Mouse (Mus musculus) megakaryocyte, adult 5-6 weeks (primary cell): ENCODE data around the gene Gm45062. TPM values are rescaled to one million over a fixed set of nuclear protein-coding genes. Genes with fewer than 3 reads are reported as not detected.

Source experiments
- ATAC-seq: 2 replicates; pipeline ENCODE4 v1.8.0; 2016; ENCODE audit warnings: mild to moderate bottlenecking, inconsistent platforms; ENCODE audit not compliant: poor library complexity, severe bottlenecking
- total RNA-seq, 2 experiments: library from RNA; stranded (forward) in 1 of 2; stranded (reverse) in 1 of 2; fragments of 153-499, 151-499 nt in 1 of 2; fragments of 221-1000, 200-1000 nt in 1 of 2; gene quantifications; 2 replicates each; pipeline versions ENCODE4 v1.2.3 to v1.2.4; 2015 to 2017

Gm45062 gene
- total RNA-seq (2015): 3.2 and 5.0 TPM in 2 replicates
- 8.0 and 9.8 TPM in 2 replicates for total RNA-seq (2017)

DNA sequence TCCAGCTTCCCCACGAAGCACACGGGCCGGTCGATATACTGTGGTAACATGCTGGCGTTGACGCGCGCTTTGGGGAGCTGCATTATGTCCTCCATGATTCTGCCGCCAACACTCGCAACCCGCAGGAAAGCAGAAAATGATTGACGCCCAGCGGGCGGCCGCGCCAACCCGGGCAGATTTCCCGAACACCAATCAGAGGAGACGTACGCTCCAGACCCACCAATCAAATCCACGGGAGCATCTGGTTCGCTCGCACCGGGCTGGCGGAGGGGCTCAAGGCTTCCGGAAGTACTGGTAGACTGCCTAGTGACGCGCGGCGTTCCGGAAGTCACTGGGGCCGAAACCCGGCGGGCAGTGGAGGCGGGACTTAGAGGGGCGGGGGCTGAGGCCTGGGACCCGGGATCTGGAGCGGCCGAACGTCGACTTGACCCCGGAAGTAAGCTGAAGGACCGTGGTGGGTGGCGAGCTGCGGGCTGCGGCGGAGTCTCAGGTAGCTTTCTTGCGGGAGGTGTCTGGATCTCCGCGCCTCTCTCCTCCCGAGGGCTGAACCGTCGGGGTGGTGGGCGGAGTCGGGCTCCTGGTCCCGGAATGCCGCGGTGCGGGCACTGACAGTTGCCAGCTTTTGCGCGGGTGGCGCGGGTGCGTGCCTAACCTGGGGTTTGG, at the start of gene Gm45062, which contains the start of the genes Rpa3 and Umad1:
Gene Gm45062 (plus strand): TSS at position 447 of the 663 bp plus-strand sequence.
Gene Rpa3 (minus strand): TSS at position 170 of the 663 bp plus-strand sequence.
Gene Umad1 (plus strand): TSS at position 285 of the 663 bp plus-strand sequence.
- ATAC-seq: peak; percentile 95

DNA sequence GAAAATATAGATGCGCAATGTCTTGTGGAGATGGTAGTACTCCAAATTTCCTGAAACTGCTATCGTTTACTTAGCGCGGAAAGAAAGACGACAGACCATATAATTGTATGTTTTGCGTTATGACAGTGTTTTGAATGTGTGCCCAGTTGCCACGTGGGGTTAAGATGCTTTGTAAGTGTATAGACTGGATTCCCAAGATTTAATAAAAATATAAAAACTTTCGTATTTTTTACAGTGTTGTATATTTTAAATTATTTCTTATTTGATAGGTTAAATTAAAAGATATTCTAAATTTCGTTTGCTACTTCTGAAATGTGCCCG, 49.4 kb upstream of the Gm45062 start:
- no peak for ATAC-seq

DNA sequence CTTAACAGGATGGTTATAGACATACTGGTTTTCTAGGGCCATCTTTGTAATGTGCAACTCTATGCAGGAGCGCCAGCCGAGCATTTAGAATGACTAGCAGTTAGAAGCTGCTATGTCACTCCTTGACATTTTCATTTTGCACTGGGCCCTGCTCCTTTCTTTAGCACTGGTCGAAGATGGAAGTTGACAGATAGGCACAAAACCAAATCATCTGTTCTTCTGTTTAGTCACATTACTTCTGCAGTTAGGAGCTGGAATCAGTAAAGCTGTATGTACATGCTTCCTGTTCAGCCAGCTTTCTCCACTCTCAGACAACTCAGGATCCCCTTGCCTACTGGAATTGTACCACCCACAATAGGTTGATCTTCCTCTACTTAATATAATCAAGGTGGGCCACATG, 48.6 kb upstream of the Gm45062 start:
- no peak for ATAC-seq

GRCm38 (mm10) chr6:8227035-8227434, 32.2 kb upstream of the Gm45062 start:
- no peak for ATAC-seq

GRCm38 (mm10) chr6:8228596-8228995, 30.7 kb upstream of the Gm45062 start:
- no peak for ATAC-seq

GRCm38 (mm10) chr6:8258316-8258715, 934 bp upstream of the Gm45062 start:
- no peak for ATAC-seq

DNA sequence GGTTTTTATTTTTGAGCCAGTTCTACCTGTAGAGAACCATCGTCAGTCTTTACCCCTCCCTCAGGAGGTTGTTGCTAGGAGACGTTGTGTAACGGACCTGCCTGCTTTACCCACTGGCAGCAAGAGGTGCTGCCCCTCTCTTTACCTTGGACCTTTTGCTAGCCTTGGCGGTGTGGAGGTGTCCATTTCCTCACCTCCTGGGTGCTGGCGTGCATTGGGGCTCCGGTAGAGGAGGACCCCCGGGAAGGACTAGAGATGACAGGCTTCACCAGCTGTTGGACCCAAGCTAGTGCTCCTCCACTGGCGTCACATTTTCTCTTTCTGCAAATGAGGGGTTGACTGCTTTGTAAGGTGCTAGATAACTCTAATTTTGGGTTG, 406 bp downstream of the Gm45062 start:
- ATAC-seq: peak; percentile 33; the same call in 1 of the 2 replicates

DNA sequence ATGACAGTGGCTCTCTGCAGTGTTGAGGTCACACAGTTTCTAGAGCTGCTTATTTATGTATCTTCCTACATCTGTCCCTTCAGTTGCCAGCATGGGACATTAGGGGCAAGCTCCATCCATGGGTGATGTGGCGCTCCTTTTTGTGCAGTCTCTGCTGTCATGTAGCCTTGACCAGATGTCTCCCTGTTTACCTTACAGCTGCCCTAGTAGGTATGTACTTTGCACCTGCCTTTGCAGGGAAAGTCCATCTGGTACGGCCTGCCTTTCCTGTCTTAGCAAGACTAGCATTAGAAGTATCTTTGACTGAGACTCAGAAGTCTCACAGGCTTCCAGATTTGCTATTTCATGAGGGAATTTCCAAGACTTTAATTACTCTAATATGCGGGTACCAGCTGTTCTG, 11.8 kb downstream of the Gm45062 start:
- no peak for ATAC-seq

- ATAC-seq: peak; percentile 87
These were observed 15.3 kb downstream of the Gm45062 start for GRCm38 (mm10) chr6:8274387-8275054.

GRCm38 (mm10) chr6:8275098-8275497, 15.8 kb downstream of the Gm45062 start:
- ATAC-seq: peak; percentile 43; the same call in 1 of the 2 replicates

DNA sequence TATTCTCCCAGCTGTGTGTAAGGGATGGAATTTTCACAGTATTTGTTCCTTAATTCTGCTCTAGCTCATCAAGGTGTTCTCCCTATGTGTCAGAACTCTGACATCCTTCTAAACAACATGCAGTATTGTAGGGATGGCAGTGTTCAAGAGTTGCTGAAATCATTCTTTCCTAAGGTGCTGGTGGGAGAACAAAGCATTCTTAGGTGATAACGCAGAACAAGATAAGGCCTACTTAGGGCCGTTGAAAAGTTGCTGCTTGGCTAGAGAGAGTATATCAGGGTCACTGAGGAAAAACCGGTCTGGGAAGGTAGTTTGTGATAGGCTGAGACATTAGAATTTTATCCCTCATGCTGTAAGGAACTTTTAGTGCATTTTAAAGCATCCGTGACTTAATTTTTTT, 17.2 kb downstream of the Gm45062 start:
- ATAC-seq: no peak

DNA sequence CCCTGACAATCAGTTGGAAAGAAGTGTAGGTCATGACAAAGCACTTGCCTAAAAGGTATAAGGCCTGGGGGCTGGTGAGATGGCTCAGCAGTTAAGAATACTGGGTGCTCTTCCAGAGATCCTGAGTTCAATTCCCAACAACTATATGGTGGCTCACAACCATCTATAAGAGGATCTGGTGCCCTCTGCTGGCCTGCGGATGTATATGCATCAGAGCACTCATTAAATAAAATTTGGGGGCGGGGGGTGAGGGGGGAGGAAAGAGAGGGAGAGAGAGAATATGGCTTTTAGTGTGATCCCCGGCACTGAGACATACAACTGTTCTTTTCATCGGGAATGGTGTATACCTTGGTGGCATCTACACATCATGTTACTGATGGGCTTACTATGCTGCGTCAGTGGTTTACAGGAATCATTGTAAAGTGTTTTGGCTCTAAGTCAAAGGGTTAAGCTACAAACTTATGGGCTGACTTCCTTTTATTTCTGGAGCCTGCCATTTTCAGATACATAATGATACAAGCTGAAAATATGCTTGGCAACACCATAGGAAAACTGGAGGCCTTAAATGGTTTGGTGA, 19.3 kb downstream of the Gm45062 start:
- ATAC-seq: peak; percentile 70

DNA sequence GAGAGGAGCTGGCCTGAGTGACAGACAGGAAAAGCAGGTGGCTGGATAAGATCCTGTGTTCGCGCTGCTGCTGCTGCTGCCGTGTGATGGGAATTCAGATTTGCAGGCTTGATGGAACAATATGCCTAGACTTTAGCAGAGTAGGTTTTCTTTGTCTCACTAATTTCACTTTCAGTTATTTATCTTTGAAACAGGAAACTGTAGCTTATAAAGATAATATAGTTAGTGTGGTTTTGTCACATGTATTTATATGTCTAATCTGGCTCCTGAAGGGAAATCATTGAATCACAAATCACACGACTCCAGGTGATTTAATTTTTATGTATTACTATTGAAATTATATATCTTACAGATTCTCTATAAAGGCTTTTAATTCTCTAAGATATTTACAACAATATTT, 24.0 kb downstream of the Gm45062 start:
- ATAC-seq: no peak

- no peak for ATAC-seq
These were observed 26.2 kb downstream of the Gm45062 start for GRCm38 (mm10) chr6:8285401-8285960.

DNA sequence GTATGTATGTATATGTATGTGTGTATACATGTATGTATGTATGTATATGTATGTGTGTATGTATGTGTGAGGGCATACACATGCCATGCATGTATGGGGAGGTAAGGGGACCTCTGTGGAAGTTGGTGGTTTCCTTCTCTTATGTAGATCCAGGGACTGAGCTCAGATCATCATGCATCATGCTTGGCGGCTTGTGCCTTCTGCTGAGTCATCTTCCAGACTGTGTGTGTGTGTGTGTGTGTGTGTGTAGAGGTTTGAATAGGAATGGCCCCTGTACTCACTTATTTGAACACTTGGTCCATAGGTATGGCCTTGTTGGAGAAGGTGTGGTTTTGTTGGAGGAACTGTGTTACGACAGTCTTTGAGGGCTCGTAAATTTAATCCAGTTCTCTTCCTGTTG, 26.9 kb downstream of the Gm45062 start:
- no peak for ATAC-seq

DNA sequence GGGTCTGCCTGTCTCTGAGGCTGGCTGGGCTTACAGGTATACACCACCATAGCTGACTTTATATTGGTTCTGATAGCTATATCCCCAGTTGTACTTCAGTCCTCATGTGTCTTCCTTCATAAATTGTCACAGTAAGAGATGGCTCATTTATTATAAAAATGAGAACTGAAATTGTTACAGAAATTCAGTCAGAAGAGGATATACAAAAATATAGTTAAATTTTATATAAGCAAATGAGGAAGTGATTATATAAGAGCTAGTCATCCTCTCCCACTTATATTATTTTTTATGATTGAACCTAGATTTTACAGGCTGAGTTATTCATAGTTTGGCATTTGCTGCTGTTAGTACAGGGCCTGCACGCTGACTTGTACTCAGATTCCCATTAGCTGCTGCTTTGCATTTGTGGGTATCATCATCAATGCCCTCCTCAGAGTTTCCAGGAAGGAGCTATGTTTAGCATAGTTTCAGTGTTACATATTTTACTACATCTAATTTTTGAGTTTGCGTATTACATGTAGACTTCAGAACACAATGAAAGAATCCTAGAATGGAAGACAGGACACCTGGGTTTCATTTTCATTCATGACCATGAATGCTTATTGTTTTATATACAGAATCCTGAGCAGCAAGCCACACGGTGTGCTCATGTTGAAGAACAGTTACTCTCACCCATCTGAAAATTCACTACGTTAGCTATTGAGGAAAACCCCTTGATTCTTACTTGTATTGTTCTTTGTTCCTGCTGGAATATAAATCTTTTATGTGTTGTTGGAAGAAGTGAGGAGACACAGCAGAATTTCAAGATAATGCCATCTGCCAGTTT, 29.7 kb downstream of the Gm45062 start:
- peak; percentile 63 for ATAC-seq

DNA sequence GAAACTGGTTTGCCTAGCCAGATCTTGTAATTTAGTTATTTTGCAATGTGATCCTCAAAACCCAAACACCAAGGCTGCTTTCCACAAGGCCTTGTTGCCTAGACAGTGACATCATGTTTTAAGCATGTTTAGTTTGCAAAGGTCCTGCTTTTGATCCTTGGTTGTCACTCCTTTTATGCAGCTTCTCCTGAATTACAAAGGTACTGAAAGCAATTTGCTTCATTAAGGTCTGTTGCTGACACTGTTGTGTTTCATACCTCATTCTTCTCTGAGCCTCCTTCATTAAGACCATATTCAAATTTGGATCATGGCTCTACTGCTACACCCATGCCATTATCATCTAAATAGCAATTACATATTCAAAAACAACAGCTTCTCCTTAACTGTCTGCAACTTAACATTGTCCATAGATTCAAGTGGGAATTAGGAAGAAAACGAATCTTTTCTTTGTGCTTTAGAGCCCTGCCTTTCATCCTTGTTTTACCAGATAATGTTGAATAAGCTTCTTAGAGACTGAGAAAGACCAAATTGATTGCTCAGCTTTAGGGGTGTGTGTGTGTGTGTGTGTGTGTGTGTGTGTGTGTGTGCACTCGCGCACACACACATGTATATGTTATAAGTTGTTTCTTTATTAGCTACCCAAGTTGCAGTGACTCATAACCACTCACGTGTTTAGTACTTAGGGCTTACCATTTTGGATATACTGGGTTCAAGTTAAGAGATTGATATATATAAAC, 35.0 kb downstream of the Gm45062 start:
- no peak for ATAC-seq

DNA sequence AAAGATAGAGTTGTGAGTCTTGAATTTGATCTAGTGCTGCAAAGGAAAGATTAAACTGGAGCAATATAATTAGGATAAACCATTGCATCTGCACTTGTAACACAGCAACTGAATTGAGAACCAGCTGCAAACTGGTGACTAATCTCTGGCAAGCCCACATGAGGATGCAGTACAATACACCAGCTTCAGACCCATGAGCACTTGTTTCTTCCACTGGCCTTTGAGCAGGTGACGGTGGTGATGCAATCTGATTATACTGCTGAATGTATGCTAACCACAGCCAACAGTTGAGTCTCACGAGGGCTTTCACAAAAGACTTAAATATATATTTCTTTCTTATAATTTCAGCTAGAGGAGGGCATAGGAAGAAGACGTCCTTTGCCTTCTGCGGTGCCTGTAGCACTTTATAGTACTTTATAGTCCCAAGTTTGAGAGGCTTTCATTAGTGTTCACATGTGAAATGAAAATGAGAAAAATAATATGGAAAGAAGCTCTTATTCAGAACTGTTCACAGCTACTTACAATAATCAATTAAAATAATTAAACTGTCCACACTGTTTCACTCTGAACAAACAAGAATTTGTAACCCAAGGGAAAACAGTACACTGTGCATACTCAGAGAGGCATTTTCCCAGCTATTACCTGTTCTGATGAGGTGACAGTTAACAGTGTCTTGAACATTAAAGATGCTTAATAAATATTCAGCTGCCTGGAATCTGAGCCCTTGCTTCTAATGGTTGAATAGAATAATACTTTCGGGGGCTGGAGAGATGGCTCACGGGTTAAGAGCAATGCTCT, 40.0 kb downstream of the Gm45062 start:
- ATAC-seq: no peak
